Mouse (Mus musculus): ENCODE data around the gene Csf1.

Gene Csf1

DNA sequence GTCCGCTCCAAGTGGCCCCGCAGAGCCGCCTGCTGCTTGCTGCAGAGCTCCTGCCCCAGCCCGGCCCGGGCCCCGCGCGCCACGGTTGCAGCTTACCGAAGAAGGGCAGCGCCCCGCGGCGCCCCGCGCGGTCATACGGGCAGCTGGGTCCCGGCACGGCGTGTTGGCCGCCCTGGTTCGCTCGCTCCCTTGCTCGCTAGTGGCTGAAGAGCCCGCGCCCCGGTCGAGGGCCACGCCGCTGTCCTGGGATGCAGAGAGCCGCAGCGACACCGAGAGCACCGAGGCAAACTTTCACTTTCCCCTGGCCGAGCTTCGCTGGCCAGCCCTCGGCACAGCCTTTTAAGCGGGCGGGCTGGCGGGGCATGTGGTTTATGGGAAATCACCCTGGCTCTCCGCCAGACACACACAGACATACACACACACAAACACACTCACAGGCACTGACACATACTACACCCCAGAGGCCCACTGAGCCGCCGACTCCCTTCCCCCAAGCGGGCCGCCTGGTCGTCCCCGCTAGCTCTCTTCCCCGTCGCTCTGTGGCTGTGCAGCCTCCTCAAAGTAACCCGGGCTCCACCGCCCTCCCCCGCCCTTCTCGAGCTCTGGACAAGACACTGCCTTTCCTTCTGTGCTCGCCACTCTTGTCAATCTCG, at the start of gene Csf1:
Gene Csf1 (minus strand): TSS at position 541 of the 653 bp plus-strand sequence.
- peak; percentile 79 for DNase-seq (ENCODE audit: low read depth, low spot score)
- no peaks in the 10 kb centered on the region for H3K36me3 ChIP-seq (ENCODE audit: control insufficient read depth, insufficient read depth, low read length, poor library complexity, severe bottlenecking)
- no peaks in the 10 kb centered on the region for H3K27me3 ChIP-seq (ENCODE audit: control insufficient read depth, insufficient read depth, low read length, poor library complexity, severe bottlenecking)

DNA sequence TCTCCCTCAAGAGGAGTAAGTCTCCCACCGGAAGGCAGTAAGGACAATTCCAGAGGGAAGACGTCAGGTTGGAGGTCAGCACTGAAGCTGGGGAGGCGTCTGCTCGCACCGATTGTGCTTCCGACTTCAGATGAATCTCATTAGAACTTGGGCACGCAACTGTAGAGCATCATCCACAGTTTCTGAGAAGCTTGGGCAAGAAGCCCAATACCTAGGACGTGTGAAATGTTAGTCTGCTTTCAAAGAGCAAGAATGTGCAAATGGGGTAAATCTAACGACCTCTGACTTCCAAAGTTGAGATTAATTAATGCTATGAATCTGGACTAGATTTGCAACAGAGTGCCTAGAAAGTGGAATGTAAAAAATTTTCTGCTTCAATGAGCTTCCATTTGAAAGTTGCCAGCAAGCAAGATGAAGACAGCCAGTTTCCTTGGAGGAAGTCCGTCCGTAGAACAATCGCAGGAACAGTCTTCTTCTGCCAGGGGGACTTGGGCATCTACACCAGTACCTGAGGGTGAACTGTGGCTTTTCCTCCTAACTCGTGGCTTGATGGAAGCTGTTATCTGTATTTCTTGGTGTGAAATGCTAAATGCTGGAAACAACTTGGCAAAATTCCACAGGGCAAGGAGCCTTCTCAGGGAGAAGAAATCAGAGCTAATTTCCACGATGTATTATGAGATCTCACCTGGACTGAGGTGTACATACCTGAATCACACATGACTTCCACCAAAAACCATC, 47.9 kb upstream of the Csf1 start:
- no peaks in the 10 kb centered on the region for H3K27me3 ChIP-seq (ENCODE audit: control insufficient read depth, insufficient read depth, low read length, poor library complexity, severe bottlenecking)
- H3K36me3 ChIP-seq (ENCODE audit: control insufficient read depth, insufficient read depth, low read length, poor library complexity, severe bottlenecking), result no peaks in the 10 kb centered on the region
- DNase-seq (ENCODE audit: low read depth, low spot score), result no peak

DNA sequence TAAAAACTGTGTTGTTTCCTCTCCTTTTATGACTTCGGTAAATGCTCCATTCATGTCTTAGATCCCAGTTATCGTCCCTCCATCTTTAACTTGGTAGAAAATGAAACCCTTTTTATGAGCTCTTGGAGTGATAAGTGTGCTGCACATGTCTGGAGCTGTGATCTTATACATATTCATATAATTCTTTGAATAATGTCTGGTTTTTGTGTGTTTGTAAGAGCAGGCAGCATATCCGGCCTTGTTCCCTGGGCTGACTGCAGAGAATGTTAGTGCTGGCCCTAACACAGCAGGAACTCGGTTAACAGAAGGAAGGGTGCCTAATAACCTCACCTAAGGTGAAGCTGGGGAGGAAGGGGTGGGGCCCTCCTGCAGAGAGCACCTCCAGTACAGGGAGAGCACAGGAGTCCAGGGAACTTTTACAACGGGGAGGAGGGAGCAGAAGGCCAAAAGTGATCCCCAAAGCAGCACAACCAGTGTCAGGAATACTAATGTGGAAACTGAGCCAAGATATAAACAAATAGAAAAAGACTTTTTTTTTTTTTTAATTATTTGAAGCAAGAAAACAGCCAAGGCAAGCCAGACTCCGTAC, 47.2 kb upstream of the Csf1 start:
- H3K27me3 ChIP-seq (ENCODE audit: control insufficient read depth, insufficient read depth, low read length, poor library complexity, severe bottlenecking), result no peaks in the 10 kb centered on the region
- no peaks in the 10 kb centered on the region for H3K36me3 ChIP-seq (ENCODE audit: control insufficient read depth, insufficient read depth, low read length, poor library complexity, severe bottlenecking)
- DNase-seq (ENCODE audit: low read depth, low spot score), result no peak

DNA sequence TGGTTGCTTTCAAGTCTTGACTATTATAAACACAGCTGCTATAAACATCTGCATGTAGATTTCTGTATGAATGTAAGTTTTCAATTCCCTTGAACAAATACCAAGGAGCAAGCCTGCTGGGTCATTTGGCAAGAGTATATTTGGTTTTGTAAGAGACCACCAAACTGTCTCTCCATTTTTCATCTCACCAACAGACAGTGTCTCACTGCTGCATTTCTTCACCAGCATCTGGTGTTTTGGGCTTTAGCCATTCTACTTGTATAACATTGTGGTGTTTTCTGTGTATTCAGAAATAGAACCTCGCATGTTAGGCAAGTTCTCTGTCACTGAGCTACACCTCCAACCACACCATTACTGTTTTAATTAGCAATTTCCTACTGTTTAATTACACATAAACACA, 46.6 kb upstream of the Csf1 start:
- Histone ChIP-seq H3K36me3 (ENCODE audit: control insufficient read depth, insufficient read depth, low read length, poor library complexity, severe bottlenecking) (no peaks in the 10 kb centered on the region), H3K27me3 (ENCODE audit: control insufficient read depth, insufficient read depth, low read length, poor library complexity, severe bottlenecking) (no peaks in the 10 kb centered on the region)
- DNase-seq (ENCODE audit: low read depth, low spot score), result no peak

DNA sequence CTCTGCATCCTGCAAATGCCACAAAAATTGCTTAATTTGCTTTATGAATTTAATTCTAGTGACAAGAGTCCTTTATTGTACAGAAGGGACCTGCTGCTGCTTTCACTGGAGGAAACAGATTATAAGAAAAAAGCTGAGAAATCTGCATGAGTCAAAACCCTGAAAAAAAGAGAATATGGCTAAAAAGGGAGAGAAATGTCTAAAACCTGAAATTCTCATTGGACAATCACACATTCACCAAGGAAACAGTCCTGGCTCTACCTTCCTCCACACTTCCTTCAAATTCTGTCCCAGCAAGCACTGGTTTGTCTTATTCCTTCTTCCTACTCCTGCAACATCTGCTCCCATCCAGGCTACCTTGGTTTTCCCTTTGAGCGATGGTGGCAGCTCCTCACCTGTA, 44.5 kb upstream of the Csf1 start:
- H3K27me3 ChIP-seq (ENCODE audit: control insufficient read depth, insufficient read depth, low read length, poor library complexity, severe bottlenecking), result no peaks in the 10 kb centered on the region
- no peaks in the 10 kb centered on the region for H3K36me3 ChIP-seq (ENCODE audit: control insufficient read depth, insufficient read depth, low read length, poor library complexity, severe bottlenecking)
- DNase-seq (ENCODE audit: low read depth, low spot score), result no peak

DNA sequence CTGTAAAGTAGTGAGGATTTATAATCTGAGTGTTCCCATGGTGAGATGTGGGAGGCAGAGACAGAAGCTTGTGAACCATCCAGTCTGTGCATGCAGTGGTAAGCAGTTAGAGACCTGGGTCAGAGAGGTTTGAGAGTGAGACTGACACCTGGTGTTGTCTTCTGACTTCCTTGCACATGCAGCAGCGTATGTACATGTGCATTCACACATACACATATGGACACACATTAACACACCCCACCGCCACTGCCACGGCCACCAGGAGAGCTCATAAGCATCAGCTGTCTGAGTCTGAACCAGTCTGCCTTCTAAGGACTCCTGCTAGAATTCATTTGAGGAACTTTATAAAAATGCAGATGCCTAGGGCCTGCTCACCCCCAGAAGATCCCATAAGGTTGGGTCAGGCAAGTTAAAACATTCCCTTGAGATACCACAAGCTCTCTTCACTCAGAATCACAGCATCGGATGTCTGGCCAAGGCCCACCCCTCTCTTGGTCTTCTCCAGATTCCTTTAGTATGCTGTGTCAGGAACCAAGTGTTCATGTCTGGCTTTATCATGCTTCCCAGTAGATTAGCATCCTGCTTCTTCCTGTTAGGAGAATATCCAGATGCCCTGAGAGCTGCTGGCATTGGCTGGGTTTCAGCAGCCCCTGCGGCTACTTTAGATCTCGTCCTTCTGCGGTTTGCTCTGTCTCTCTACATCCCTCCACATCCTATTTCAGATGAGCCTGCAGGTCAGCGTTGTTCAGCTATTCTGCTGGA, 42.1 kb upstream of the Csf1 start:
- Histone ChIP-seq H3K36me3 (ENCODE audit: control insufficient read depth, insufficient read depth, low read length, poor library complexity, severe bottlenecking) (no peaks in the 10 kb centered on the region), H3K27me3 (ENCODE audit: control insufficient read depth, insufficient read depth, low read length, poor library complexity, severe bottlenecking) (no peaks in the 10 kb centered on the region)
- DNase-seq (ENCODE audit: low read depth, low spot score), result no peak

DNA sequence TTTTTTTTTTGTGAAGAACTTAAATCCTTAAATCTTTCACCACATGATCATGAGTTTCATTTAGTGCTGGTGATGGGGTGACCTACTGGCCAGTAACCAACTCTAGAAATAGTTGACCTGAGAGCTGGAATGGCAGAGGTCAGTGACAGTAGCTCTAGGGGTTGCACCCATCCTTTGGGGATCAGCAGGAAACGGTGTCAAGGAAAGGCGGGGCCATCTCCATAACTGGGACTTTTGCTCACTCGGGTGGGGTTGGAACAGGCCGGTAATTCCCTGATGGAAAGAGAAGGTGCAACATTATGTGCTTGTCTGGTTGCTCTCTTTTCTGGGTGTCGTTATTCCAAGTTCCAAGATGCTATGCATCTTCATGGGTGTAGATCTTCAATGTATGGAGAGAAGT, 38.7 kb upstream of the Csf1 start:
- H3K27me3 ChIP-seq (ENCODE audit: control insufficient read depth, insufficient read depth, low read length, poor library complexity, severe bottlenecking), result no peaks in the 10 kb centered on the region
- no peaks in the 10 kb centered on the region for H3K36me3 ChIP-seq (ENCODE audit: control insufficient read depth, insufficient read depth, low read length, poor library complexity, severe bottlenecking)
- DNase-seq (ENCODE audit: low read depth, low spot score), result no peak

DNA sequence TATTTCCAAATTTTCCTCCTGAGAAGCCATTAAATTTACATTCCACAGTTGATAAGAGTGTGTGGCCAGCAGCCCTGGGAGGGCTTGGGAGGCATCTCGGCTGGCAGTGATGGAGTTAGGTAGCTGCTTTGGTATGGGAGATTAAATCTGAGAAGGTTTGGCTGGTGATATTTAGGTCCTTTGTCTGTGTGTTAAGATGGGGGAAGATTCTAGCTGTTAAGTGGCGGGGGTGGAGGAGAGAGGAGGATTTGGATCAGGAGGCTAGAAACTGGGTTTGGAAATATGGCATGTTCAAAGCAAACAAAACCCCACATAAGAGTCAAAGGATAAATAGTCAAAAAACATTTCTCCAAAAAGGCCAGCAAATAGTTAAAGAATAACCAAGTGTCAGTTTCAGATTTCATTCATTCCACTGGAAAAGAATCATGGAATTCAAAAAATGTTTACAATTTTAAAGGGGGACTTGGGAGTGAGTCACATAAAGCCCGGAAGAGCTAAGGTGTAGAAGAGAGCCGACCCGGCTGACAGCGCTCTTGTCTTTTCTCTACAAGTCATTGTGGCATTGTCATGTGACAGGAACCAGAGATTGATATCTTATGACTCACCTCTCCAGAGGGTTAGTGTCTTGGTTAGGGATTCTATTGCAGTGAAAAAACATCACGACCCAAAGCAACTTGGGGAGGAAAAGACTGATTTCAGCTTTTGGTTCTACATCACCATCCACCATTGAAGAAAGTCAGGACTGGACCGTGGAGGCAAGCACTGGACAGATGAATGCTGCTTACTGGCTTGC, 36.1 kb upstream of the Csf1 start:
- Histone ChIP-seq H3K36me3 (ENCODE audit: control insufficient read depth, insufficient read depth, low read length, poor library complexity, severe bottlenecking) (no peaks in the 10 kb centered on the region), H3K27me3 (ENCODE audit: control insufficient read depth, insufficient read depth, low read length, poor library complexity, severe bottlenecking) (no peaks in the 10 kb centered on the region)
- DNase-seq (ENCODE audit: low read depth, low spot score), result no peak

DNA sequence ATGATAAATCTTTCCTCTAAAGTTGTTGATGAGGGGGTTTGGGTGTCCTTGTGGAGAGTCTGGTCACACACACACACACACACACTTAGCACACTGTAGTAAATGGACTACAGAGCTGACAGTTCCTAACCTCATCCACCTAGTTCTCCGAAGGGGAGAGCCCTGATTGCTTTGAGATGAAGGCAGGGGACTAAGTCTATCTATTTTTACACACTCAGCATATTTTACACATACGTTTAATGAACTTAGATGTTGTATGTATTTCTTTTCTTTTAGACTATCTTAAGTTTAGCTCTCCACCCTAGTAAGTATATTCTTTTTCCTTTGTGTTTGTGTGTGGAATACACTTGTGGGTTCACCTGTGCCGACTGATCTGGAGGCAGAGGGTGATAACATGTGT, 34.6 kb upstream of the Csf1 start:
- H3K36me3 ChIP-seq (ENCODE audit: control insufficient read depth, insufficient read depth, low read length, poor library complexity, severe bottlenecking), result no peaks in the 10 kb centered on the region
- DNase-seq (ENCODE audit: low read depth, low spot score), result no peak
- no peaks in the 10 kb centered on the region for H3K27me3 ChIP-seq (ENCODE audit: control insufficient read depth, insufficient read depth, low read length, poor library complexity, severe bottlenecking)

DNA sequence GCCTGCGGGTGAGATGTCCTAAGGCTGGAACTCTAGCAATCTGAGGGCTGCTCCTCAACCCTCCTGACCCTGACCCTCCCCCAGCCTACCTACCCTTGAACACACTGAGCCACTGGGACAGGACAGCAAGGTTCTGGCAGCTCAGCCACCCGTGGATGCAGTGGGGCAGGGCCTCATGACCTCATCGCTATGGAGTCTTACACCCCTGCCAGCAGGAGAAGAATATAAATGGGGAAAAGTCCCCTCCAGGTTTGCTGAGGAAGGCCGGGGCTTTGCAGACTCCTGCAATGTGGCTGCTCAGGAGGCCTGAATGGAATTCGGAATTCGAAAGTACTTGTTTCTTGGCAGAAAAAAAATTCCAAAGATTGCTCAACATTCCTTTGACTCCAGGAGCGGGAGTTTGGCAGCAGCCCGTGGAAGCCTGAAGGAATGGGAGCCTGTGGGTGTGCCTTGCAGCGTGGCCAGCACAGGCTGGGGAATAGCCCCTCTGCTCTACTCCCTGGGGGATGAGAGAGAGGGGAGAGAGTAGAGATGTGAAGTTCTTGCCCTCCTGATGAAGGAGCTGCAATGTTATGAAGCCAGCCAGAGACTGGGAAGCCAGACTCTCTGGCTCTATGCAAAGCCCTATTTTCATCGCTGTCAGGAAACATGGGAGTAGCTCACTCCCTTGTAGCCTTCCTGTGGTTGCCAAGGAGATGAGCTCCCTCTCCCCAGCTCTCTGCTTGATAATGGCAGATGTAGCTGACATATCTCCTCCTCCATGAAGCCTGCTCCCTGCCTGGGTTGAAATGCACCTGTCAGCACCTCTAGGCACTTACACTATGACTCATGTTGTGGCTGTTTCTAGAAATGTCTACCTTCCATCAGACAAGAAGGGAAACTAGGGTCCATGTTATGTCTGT, 33.3 kb upstream of the Csf1 start:
- DNase-seq (ENCODE audit: low read depth, low spot score), result no peak
- no peaks in the 10 kb centered on the region for H3K36me3 ChIP-seq (ENCODE audit: control insufficient read depth, insufficient read depth, low read length, poor library complexity, severe bottlenecking)
- no peaks in the 10 kb centered on the region for H3K27me3 ChIP-seq (ENCODE audit: control insufficient read depth, insufficient read depth, low read length, poor library complexity, severe bottlenecking)

DNA sequence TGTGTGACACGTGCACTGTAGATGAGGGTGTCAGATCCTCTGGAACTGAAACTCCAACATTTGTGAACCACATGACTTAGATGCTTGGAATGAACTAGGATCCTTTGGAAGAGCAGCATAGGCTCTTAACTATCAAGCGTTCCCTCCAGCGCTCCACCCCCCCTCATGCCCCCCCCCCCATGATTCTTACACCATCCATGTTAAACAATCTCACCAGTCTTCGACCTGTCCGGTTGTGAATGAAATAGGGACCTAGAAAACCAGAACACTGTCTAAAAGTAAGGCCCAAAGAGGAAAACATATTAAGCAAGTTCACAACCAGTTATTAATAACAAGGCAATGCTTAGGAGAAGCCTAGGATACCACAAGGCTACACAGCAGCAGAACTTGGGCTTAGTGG, 32.5 kb upstream of the Csf1 start:
- no peak for DNase-seq (ENCODE audit: low read depth, low spot score)
- Histone ChIP-seq H3K36me3 (ENCODE audit: control insufficient read depth, insufficient read depth, low read length, poor library complexity, severe bottlenecking) (no peaks in the 10 kb centered on the region), H3K27me3 (ENCODE audit: control insufficient read depth, insufficient read depth, low read length, poor library complexity, severe bottlenecking) (no peaks in the 10 kb centered on the region)

DNA sequence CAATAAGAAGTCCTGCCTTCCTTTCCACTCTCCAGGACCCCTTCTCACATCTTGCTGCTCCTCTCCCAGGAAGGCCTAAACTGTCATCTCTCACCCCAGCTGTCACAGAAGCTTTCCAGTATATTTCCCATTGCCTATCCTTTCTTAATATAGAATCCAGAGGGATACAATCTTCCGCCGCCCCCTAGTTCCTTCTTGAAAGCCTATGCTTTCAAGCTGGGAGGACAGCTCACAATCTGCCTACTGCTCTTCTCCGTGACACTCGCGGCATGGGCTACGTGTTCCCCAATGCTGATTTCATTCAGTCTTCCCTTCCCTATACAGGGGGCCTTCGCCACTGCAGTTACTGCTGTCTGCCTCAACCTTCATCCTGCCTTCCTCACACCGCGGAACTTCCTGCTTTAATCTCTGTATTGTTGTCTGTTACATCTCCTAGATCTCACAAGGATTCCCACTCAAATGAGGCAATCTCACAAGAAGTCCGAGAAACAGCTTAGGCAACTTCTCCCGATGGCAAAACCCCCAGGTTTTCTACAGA, 30.6 kb upstream of the Csf1 start:
- no peak for DNase-seq (ENCODE audit: low read depth, low spot score)
- Histone ChIP-seq H3K36me3 (ENCODE audit: control insufficient read depth, insufficient read depth, low read length, poor library complexity, severe bottlenecking) (no peaks in the 10 kb centered on the region), H3K27me3 (ENCODE audit: control insufficient read depth, insufficient read depth, low read length, poor library complexity, severe bottlenecking) (no peaks in the 10 kb centered on the region)

DNA sequence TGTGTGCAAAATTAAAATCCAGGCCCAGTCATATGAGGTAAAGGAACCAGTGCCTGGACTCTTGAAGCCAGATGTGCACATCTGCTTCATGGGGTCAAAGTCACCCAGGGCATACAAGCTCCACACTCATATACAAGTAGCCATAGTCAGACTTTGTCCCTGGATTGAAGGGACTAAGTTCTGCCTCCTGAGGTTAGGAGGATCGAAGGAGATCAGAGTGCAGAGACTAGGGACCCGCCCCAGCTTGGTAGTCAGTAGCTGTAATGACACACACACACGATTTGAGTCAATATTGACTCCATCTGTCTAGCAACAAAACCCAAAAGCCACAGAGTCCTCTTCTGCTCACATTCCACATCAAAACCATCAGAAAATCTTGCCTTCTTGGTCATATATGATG, 30.0 kb upstream of the Csf1 start:
- Histone ChIP-seq H3K36me3 (ENCODE audit: control insufficient read depth, insufficient read depth, low read length, poor library complexity, severe bottlenecking) (no peaks in the 10 kb centered on the region), H3K27me3 (ENCODE audit: control insufficient read depth, insufficient read depth, low read length, poor library complexity, severe bottlenecking) (no peaks in the 10 kb centered on the region)
- no peak for DNase-seq (ENCODE audit: low read depth, low spot score)

Data from splenic B cell, adult 2 months (primary cell).